Mouse (Mus musculus) cerebellum, adult 2 months (tissue): Measurements from ENCODE around the gene Tespa1. TPM values are rescaled to one million over a fixed set of nuclear protein-coding genes. Genes with fewer than 3 reads are reported as not detected.
A peak's percentile ranks its signal among the peaks of the same experiment; 100 is the strongest.
"Not testable (repeated sequence)": the region's sequence is repeated elsewhere in the genome, so short reads cannot be mapped to it uniquely, and the experiment has no call there.

Experiments
- DNase-seq, 2 experiments: peaks; one replicate each; pipeline ENCODE4 v3.0.0; 2021
- H3K27ac ChIP-seq: fragments of 200-500 bp; 2 replicates; pipeline ENCODE4 v1.5.1; 2012; ENCODE audit warnings: low read length, control low read depth, inconsistent platforms; ENCODE audit not compliant: insufficient read depth
- H3K27me3 ChIP-seq: fragments of 200-500 bp; 2 replicates; pipeline ENCODE4 v1.6.1; 2012; ENCODE audit warnings: inconsistent platforms, mild to moderate bottlenecking, low read length, moderate library complexity; ENCODE audit not compliant: control insufficient read depth, insufficient read depth
- H3K4me1 ChIP-seq: fragments of 200-500 bp; 2 replicates; pipeline ENCODE4 v1.6.1; 2011; ENCODE audit warnings: low read length; ENCODE audit not compliant: control insufficient read depth, insufficient read depth
- H3K4me3 ChIP-seq: fragments of 200-500 bp; replicated peaks from 2 replicates; pipeline ENCODE3; 2011; ENCODE audit warnings: mild to moderate bottlenecking, low read depth, low read length, control low read depth; ENCODE audit not compliant: insufficient read depth
- CTCF ChIP-seq: fragments of 200-500 bp; IDR thresholded peaks from 2 replicates; pipeline ENCODE4 v1.5.1; 2011; ENCODE audit warnings: low read depth, mild to moderate bottlenecking, control low read depth, low read length, moderate library complexity, borderline replicate concordance; ENCODE audit not compliant: insufficient read depth
- POLR2A ChIP-seq: fragments of 200-500 bp; IDR thresholded peaks from 2 replicates; pipeline ENCODE4 v1.6.1; 2011; ENCODE audit warnings: low read length, control low read depth, borderline replicate concordance; ENCODE audit not compliant: insufficient read depth
- WGBS: fragments of 180-500 bp; shearing (Covaris S2); methylation state at CpG from one replicate; pipeline ENCODE4 v1.1.7; 2018; 5-methylcytosine and 5-hydroxymethylcytosine counted together
- polyA plus RNA-seq: library from polyadenylated mRNA; depleted of rRNA; stranded (reverse); fragments of >200 nt; gene quantifications from 2 replicates; pipeline ENCODE4 v1.2.3, GENCODE M21; 2012

Gene Tespa1
- polyA plus RNA-seq, 1 experiment, result 0.11 TPM

- no peak overlapping the region for H3K27ac ChIP-seq
- no peak for TF ChIP-seq CTCF
- TF ChIP-seq POLR2A, result no peak
- H3K4me1 ChIP-seq, result no peaks in the 10 kb centered on the region
- 96% methylated on average over 1 of the region's 1 CpGs for WGBS
- H3K4me3 ChIP-seq, result no peak overlapping the region
- no peaks in the 10 kb centered on the region for H3K27me3 ChIP-seq
- DNase-seq, result no peak
Measured at GRCm38 (mm10) chr10:130330711-130331110, 8.0 kb downstream of the Tespa1 start.

DNA sequence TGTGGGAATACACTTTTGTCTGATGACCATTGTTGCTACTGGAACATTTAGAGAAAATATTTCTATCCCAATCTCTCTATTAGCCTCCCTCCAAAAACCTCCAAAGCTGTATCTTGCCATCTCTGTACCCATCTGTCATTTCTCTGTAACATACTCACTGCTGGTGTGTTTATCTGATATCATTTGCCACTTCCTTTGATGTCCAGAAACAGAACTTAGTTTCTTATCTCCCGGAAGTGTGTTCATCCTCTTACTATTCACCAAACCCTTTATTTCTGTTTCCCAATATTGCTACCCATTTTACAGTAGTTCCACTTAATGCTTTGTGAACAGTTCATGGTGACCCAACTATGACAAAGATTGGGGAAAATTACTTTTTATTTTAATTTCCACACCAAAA, 13.7 kb downstream of the Tespa1 start:
- H3K4me1 ChIP-seq, result no peaks in the 10 kb centered on the region
- H3K27ac ChIP-seq, result no peak overlapping the region
- H3K27me3 ChIP-seq, result no peaks in the 10 kb centered on the region
- H3K4me3 ChIP-seq, result no peak overlapping the region
- TF ChIP-seq POLR2A (no peak), CTCF (no peak)
- no peak for DNase-seq
- 89% methylated on average over 1 of the region's 1 CpGs for WGBS

DNA sequence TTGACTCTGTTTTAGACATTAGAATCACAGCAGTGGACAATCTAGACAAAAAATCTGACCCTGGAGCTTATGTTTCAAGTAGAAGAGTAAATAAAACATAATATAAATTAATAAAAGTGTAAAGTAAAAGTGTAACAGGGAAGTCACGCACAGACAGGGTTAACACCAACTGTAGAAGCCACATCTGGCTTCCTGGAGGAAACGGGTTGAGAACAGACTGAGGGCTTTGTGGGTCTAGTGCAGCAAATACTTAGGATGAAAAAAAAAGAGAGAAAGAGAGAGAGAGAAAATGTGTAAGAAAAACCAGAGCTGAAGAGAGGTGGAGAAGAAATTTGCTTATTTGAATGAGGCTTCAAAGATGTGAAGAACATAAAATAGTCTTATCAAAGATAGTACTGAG, 14.9 kb downstream of the Tespa1 start:
- WGBS, result 71% methylated on average over 2 of the region's 2 CpGs
- no peak for DNase-seq
- no peaks in the 10 kb centered on the region for H3K4me1 ChIP-seq
- H3K4me3 ChIP-seq, result no peak overlapping the region
- TF ChIP-seq CTCF (no peak), POLR2A (no peak)
- no peaks in the 10 kb centered on the region for H3K27me3 ChIP-seq
- no peak overlapping the region for H3K27ac ChIP-seq

DNA sequence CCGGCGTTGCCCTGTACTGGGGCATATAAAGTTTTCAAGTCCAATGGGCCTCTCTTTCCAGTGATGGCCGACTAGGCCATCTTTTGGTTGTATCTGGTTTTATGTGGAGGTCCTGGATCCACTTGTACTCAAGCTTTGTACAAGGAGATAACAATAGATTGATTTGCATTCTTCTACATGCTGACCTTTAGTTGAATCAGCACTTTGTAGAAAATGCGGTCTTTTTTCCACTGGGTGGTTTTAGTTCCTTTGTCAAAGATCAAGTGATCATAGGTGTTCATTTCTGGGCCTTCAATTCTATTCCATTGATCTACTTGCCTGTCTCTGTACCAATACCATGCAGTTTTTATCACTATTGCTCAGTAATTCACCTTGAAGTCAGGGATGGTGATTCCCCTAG, 17.4 kb downstream of the Tespa1 start:
- 84% methylated on average over 4 of the region's 4 CpGs for WGBS
- not testable (repeated sequence) for DNase-seq, H3K27ac ChIP-seq, H3K4me3 ChIP-seq, H3K4me1 ChIP-seq, H3K27me3 ChIP-seq

DNA sequence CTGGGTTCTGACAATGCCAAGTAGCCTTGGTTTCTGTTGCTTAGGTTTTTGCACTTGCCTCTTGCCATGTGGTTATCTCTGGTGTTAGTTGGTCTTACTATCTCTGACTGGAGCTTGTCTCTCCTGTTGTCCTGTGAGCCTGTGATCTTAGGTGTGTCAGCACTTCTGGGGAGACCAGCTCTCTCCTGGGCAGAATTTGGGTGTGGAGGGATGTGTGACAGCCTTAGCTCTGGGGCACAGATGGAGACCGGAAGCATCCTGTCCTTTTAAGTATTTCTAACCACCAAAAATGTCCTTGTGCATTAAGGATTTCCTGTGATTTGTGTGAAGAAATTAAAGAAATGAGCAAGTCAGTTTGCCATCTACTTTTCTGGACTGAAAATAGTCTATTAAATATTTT, 21.4 kb downstream of the Tespa1 start:
- Histone ChIP-seq H3K4me3 (no peak overlapping the region), H3K27ac (no peak overlapping the region), H3K4me1 (no peaks in the 10 kb centered on the region), H3K27me3 (no peaks in the 10 kb centered on the region)
- no peak for DNase-seq
- 90% methylated on average over 1 of the region's 1 CpGs for WGBS
- no peak for TF ChIP-seq POLR2A
- TF ChIP-seq CTCF, result no peak

- no peaks in the 10 kb centered on the region for H3K4me1 ChIP-seq
- DNase-seq, result no peak
- H3K27me3 ChIP-seq, result no peaks in the 10 kb centered on the region
- TF ChIP-seq POLR2A (no peak), CTCF (peak; percentile 38; the same call in 1 of the 2 replicates)
- no peak overlapping the region for H3K4me3 ChIP-seq
- WGBS, result 54% methylated on average over 2 of the region's 2 CpGs
- H3K27ac ChIP-seq, result no peak overlapping the region
Measured at GRCm38 (mm10) chr10:130363438-130364164, 40.9 kb downstream of the Tespa1 start.

DNA sequence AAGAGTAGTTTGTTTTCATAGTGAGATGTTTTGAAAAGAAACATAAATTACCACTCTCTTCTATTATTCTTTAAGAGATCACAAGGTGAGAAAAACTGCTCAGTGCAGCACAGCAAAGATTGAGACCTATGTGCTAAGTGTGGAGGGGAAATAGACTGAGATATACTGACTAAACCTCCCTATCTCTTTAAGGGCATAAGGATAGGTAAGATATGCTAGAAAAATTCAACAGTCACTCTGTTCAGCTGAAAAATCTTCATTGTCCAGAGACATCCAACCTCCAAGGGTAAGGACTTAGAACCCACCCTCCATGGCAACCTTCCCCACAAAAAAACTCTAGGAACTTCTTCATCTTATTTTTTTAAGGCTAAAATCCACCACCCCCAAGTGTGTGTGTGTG, 42.1 kb downstream of the Tespa1 start:
- Histone ChIP-seq H3K27me3 (no peaks in the 10 kb centered on the region), H3K4me1 (no peaks in the 10 kb centered on the region), H3K27ac (no peak overlapping the region), H3K4me3 (no peak overlapping the region)
- DNase-seq, result no peak
- TF ChIP-seq POLR2A (no peak), CTCF (no peak)

GRCm38 (mm10) chr10:130368384-130368783, 45.7 kb downstream of the Tespa1 start:
- Histone ChIP-seq H3K27ac (no peak overlapping the region), H3K27me3 (no peaks in the 10 kb centered on the region), H3K4me3 (no peak overlapping the region), H3K4me1 (no peaks in the 10 kb centered on the region)
- TF ChIP-seq CTCF (no peak), POLR2A (no peak)
- no peak for DNase-seq
